Comparison of ENCODE assay signal across 8 mouse cellular contexts in genomic region chr6:139577026-139577861, GRCm38 (mm10). TPM values are rescaled to one million over a fixed set of nuclear protein-coding genes. Genes with fewer than 3 reads are reported as not detected.
DNase-seq lines count a peak whose midpoint lies in the region; ATAC-seq lines count a peak whose summit lies in the region.

No protein-coding gene starts in this region.

- no peaks in the 10 kb centered on the region for H3K36me3 ChIP-seq in neural tube, embryonic 11.5 days (ENCODE audit: control insufficient read depth, insufficient read depth, low read length)
- H3K36me3 ChIP-seq in liver, embryonic 16.5 days (ENCODE audit: control insufficient read depth, insufficient read depth): no peaks in the 10 kb centered on the region

- H3K4me3 ChIP-seq in neural tube, embryonic 11.5 days (ENCODE audit: low read depth, low read length): no peak overlapping the region
- peak overlapping the region; percentile 33 for H3K4me3 ChIP-seq in liver, embryonic 16.5 days (ENCODE audit: low read depth, low read length)

- peak; percentile 95 for ATAC-seq in frontal cortex, adult (ENCODE audit: low TSS enrichment)
- peak; percentile 51; the same call in 1 of the 2 replicates for ATAC-seq in neural tube, embryonic 11.5 days (ENCODE audit: insufficient read depth, low FRiP score, low TSS enrichment)
- ATAC-seq in liver, embryonic 16.5 days (ENCODE audit: low read depth): no peak

- no peaks in the 10 kb centered on the region for H3K27me3 ChIP-seq in neural tube, embryonic 11.5 days (ENCODE audit: control insufficient read depth, insufficient read depth, low read length)
- H3K27me3 ChIP-seq in liver, embryonic 16.5 days (ENCODE audit: control insufficient read depth, insufficient read depth, low read depth, low read length): no peaks in the 10 kb centered on the region

- 61% methylated on average over 18 of the region's 18 CpGs for WGBS in neural tube, embryonic 11.5 days
- WGBS in liver, embryonic 16.5 days (ENCODE audit: insufficient replicate concordance): 44% methylated on average over 18 of the region's 18 CpGs

- no peak overlapping the region for H3K4me2 ChIP-seq in neural tube, embryonic 11.5 days (ENCODE audit: low read depth)
- peak overlapping the region; percentile 57 for H3K4me2 ChIP-seq in liver, embryonic 16.5 days (ENCODE audit: low read depth, low read length)

- H3K4me1 ChIP-seq in neural tube, embryonic 11.5 days (ENCODE audit: control insufficient read depth, insufficient read depth, low read length): no peaks in the 10 kb centered on the region
- no peaks in the 10 kb centered on the region for H3K4me1 ChIP-seq in liver, embryonic 16.5 days (ENCODE audit: control insufficient read depth, low read depth, low read length)

- no peak for DNase-seq in frontal cortex, postnatal 25 days (ENCODE audit: low spot score in 2 of 2)
- DNase-seq in neural tube, embryonic 11.5 days (ENCODE audit: low spot score): no peak
- DNase-seq in neural tube, embryonic 10.5 days (ENCODE audit: extremely low spot score, low spot score): no peak
- no peak for DNase-seq in right cerebral cortex, postnatal 36 days (ENCODE audit: low spot score in 2 of 2)
- DNase-seq in testis, postnatal 10 days (ENCODE audit: low spot score): no peak
- no peak for DNase-seq in urinary bladder, postnatal 14 days (ENCODE audit: low spot score)

- no peak overlapping the region for H3K27ac ChIP-seq in neural tube, embryonic 11.5 days (ENCODE audit: low read depth, low read length)
- no peak overlapping the region for H3K27ac ChIP-seq in liver, embryonic 16.5 days (ENCODE audit: low read length)

- no peak overlapping the region for H3K9ac ChIP-seq in neural tube, embryonic 11.5 days (ENCODE audit: low read length)
- no peak overlapping the region for H3K9ac ChIP-seq in liver, embryonic 16.5 days (ENCODE audit: low read depth, low read length)

- H3K9me3 ChIP-seq in neural tube, embryonic 11.5 days (ENCODE audit: control insufficient read depth, low read length): no peaks in the 10 kb centered on the region
- H3K9me3 ChIP-seq in liver, embryonic 16.5 days (replicated peaks; ENCODE audit: control insufficient read depth, low read length): no peaks in the 10 kb centered on the region

RNA-seq across cellular contexts. Expression of gene Pik3c2g, which starts 9.8 kb away (rescaled TPM):
- polyA plus RNA-seq in neural tube, embryonic 11.5 days (2014; fragmentation: Nextera tagmentation; extraction: Ambion mirVana): 0.11 and 0.15 TPM in 2 replicates
- 5.2 and 5.7 TPM in 2 replicates for polyA plus RNA-seq in liver, embryonic 16.5 days (2015; fragmentation: Nextera tagmentation; extraction: Ambion mirVana)
